Mouse (Mus musculus): ENCODE results near the gene Tmem150c.

GRCm38 (mm10) chr5:100178781-100179165, 19.2 kb upstream of the Tmem150c start:
- no peak for TF ChIP-seq POLR2A (IDR thresholded peaks at IDR 0.05; ENCODE audit: borderline replicate concordance, low read depth, low read length)
- no peak for TF ChIP-seq CTCF (IDR thresholded peaks at IDR 0.05; ENCODE audit: low read depth, low read length)
